Mouse (Mus musculus): ENCODE measurements around the gene Nhs. TPM values are rescaled to one million over a fixed set of nuclear protein-coding genes. Genes with fewer than 3 reads are reported as not detected.

Gene Nhs
- polyA plus RNA-seq, 1 experiment, result 1.1 TPM

DNA sequence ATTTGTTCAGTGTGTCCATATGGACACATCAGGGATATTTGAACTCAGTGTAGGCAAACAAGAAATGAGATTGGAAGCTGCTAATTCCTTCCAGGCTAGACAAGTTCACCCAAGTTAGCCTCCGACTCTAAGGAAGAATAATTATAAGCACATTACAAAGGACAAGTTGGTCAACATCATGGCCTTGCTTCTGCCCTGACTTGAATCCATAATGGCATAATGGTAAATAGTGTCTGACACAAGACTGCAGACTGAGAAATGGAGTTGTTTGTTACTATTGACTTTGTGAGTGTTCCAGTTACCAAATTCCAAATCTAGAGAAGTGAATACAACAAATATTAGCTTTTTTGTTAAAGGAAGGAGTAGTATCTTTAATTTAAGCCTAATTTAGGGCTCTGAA lies 196.7 kb downstream of the Nhs start:
- TF ChIP-seq POLR2A (IDR thresholded peaks at IDR 0.05; ENCODE audit: extremely low read depth, insufficient read depth, low read length) (no peak), CTCF (IDR thresholded peaks at IDR 0.05; ENCODE audit: extremely low read depth, insufficient read depth, low read length) (no peak)
- H3K27ac ChIP-seq (ENCODE audit: insufficient read depth, low read length), result no peak overlapping the region
- H3K4me1 ChIP-seq (ENCODE audit: control insufficient read depth, insufficient read depth, low read length), result no peaks in the 10 kb centered on the region
- H3K4me3 ChIP-seq (ENCODE audit: insufficient read depth, low read length), result no peak overlapping the region

DNA sequence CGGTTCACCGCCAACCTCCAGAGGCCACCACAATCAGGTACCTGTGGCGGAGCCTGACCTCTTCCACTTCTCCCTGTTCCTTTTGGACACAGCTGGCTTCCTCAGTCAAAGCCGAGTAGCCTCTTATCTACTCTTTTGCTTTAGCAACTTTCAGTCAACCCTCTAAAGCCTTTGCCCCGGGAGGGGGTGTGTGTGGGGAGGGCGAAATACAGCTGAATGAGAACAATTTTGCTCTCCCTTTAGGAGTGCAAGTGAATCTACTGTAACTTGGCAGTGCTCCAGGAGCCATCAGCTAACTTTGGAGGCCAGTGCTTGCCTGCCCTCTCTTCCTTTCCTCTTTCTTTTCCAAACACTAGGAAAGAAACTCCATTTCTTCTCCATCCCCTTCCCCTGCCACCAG lies 197.8 kb downstream of the Nhs start:
- TF ChIP-seq POLR2A (IDR thresholded peaks at IDR 0.05; ENCODE audit: extremely low read depth, insufficient read depth, low read length), result no peak
- no peak for TF ChIP-seq CTCF (IDR thresholded peaks at IDR 0.05; ENCODE audit: extremely low read depth, insufficient read depth, low read length)
- Histone ChIP-seq H3K4me1 (ENCODE audit: control insufficient read depth, insufficient read depth, low read length) (no peaks in the 10 kb centered on the region), H3K27ac (ENCODE audit: insufficient read depth, low read length) (no peak overlapping the region), H3K4me3 (ENCODE audit: insufficient read depth, low read length) (no peak overlapping the region)

GRCm38 (mm10) chrX:161961176-161961575 lies 198.4 kb downstream of the Nhs start:
- TF ChIP-seq POLR2A (IDR thresholded peaks at IDR 0.05; ENCODE audit: extremely low read depth, insufficient read depth, low read length) (no peak), CTCF (IDR thresholded peaks at IDR 0.05; ENCODE audit: extremely low read depth, insufficient read depth, low read length) (no peak)
- H3K4me3 ChIP-seq (ENCODE audit: insufficient read depth, low read length), result no peak overlapping the region
- no peaks in the 10 kb centered on the region for H3K4me1 ChIP-seq (ENCODE audit: control insufficient read depth, insufficient read depth, low read length)
- H3K27ac ChIP-seq (ENCODE audit: insufficient read depth, low read length), result no peak overlapping the region

GRCm38 (mm10) chrX:161952356-161952755 lies 207.2 kb downstream of the Nhs start:
- Histone ChIP-seq H3K27ac (ENCODE audit: insufficient read depth, low read length) (no peak overlapping the region), H3K4me3 (ENCODE audit: insufficient read depth, low read length) (no peak overlapping the region), H3K4me1 (ENCODE audit: control insufficient read depth, insufficient read depth, low read length) (no peaks in the 10 kb centered on the region; the same call in 1 of the 2 replicates)
- TF ChIP-seq CTCF (IDR thresholded peaks at IDR 0.05; ENCODE audit: extremely low read depth, insufficient read depth, low read length) (no peak), POLR2A (IDR thresholded peaks at IDR 0.05; ENCODE audit: extremely low read depth, insufficient read depth, low read length) (no peak)

- H3K4me1 ChIP-seq (ENCODE audit: control insufficient read depth, insufficient read depth, low read length), result no peaks in the 10 kb centered on the region
- H3K4me3 ChIP-seq (ENCODE audit: insufficient read depth, low read length), result no peak overlapping the region
- no peak overlapping the region for H3K27ac ChIP-seq (ENCODE audit: insufficient read depth, low read length)
- TF ChIP-seq POLR2A (IDR thresholded peaks at IDR 0.05; ENCODE audit: extremely low read depth, insufficient read depth, low read length) (no peak), CTCF (IDR thresholded peaks at IDR 0.05; ENCODE audit: extremely low read depth, insufficient read depth, low read length) (no peak)
Observed at GRCm38 (mm10) chrX:161943098-161943680, 216.3 kb downstream of the Nhs start.

DNA sequence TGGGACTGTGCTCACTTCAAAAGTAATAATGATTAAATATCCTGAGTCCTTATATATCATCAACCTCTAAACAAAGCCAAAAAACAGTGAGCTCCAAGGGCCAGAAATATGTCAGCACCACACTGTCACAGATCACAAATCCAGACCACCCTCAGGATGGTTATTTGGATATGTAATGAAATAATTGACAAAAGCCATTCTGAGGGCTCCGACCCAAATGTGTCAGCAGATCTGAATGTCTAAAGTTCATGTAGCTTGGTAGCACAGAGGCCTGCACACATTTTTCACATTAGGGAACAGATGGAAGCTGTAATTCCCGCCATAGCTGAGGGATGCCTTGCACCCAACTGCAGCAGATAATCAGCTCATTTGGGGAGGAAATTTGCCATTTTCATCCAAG lies 218.8 kb downstream of the Nhs start:
- Histone ChIP-seq H3K4me3 (ENCODE audit: insufficient read depth, low read length) (no peak overlapping the region), H3K4me1 (ENCODE audit: control insufficient read depth, insufficient read depth, low read length) (no peaks in the 10 kb centered on the region), H3K27ac (ENCODE audit: insufficient read depth, low read length) (no peak overlapping the region)
- TF ChIP-seq POLR2A (IDR thresholded peaks at IDR 0.05; ENCODE audit: extremely low read depth, insufficient read depth, low read length), result no peak
- no peak for TF ChIP-seq CTCF (IDR thresholded peaks at IDR 0.05; ENCODE audit: extremely low read depth, insufficient read depth, low read length)

- H3K27ac ChIP-seq (ENCODE audit: insufficient read depth, low read length), result no peak overlapping the region
- no peak for TF ChIP-seq CTCF (IDR thresholded peaks at IDR 0.05; ENCODE audit: extremely low read depth, insufficient read depth, low read length)
- TF ChIP-seq POLR2A (IDR thresholded peaks at IDR 0.05; ENCODE audit: extremely low read depth, insufficient read depth, low read length), result no peak
- no peak overlapping the region for H3K4me3 ChIP-seq (ENCODE audit: insufficient read depth, low read length)
- no peaks in the 10 kb centered on the region for H3K4me1 ChIP-seq (ENCODE audit: control insufficient read depth, insufficient read depth, low read length)
Observed at GRCm38 (mm10) chrX:161926683-161927053, 232.9 kb downstream of the Nhs start.

DNA sequence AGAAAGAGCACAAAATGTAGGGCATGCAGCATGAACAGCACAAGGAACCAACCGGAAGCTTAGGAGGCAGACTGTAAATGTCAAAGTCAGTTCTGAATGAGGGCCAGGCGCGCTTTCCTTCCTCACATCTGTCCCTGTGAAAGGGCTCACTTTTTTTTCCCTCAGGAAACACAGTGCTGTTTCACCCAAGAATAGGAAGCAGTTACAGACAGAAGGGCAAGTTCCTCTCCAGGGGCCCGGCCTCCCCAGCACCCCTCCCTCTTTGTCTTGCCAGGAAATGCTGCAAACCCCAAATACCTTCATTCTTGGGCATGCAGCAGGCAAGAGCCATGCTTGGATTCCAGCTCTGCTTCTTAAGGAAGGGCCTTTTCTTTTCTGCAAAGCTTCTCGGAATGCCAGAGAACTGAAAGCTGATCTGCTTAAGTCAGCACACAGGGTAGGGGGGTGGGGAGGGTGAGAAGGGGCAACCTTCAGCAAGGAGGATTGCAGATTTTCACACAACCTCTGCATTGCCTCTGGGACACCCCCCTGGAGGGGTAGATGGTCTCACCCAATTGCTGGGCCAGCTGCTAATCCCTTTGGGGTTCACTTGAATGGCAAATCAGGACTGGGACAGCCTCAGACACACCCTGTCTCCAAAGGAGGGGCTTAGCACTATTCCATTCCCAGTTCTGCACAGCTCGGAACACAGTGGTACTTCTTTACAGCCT lies 233.4 kb downstream of the Nhs start:
- no peaks in the 10 kb centered on the region for H3K4me1 ChIP-seq (ENCODE audit: control insufficient read depth, insufficient read depth, low read length)
- TF ChIP-seq POLR2A (IDR thresholded peaks at IDR 0.05; ENCODE audit: extremely low read depth, insufficient read depth, low read length) (no peak), CTCF (IDR thresholded peaks at IDR 0.05; ENCODE audit: extremely low read depth, insufficient read depth, low read length) (no peak)
- no peak overlapping the region for H3K4me3 ChIP-seq (ENCODE audit: insufficient read depth, low read length)
- H3K27ac ChIP-seq (ENCODE audit: insufficient read depth, low read length), result no peak overlapping the region

GRCm38 (mm10) chrX:161922655-161923054 lies 236.9 kb downstream of the Nhs start:
- Histone ChIP-seq H3K4me3 (ENCODE audit: insufficient read depth, low read length) (no peak overlapping the region), H3K27ac (ENCODE audit: insufficient read depth, low read length) (no peak overlapping the region), H3K4me1 (ENCODE audit: control insufficient read depth, insufficient read depth, low read length) (no peaks in the 10 kb centered on the region)
- TF ChIP-seq POLR2A (IDR thresholded peaks at IDR 0.05; ENCODE audit: extremely low read depth, insufficient read depth, low read length) (no peak), CTCF (IDR thresholded peaks at IDR 0.05; ENCODE audit: extremely low read depth, insufficient read depth, low read length) (no peak)

GRCm38 (mm10) chrX:161921581-161921980 lies 237.9 kb downstream of the Nhs start:
- H3K4me3 ChIP-seq (ENCODE audit: insufficient read depth, low read length), result no peak overlapping the region
- H3K27ac ChIP-seq (ENCODE audit: insufficient read depth, low read length), result no peak overlapping the region
- H3K4me1 ChIP-seq (ENCODE audit: control insufficient read depth, insufficient read depth, low read length), result no peaks in the 10 kb centered on the region
- TF ChIP-seq CTCF (IDR thresholded peaks at IDR 0.05; ENCODE audit: extremely low read depth, insufficient read depth, low read length) (no peak), POLR2A (IDR thresholded peaks at IDR 0.05; ENCODE audit: extremely low read depth, insufficient read depth, low read length) (no peak)

All from cortical plate, adult 2 months (tissue).